Mouse (Mus musculus) neural tube, embryonic 13.5 days (tissue): ENCODE data around the gene Ssna1. TPM values are rescaled to one million over a fixed set of nuclear protein-coding genes. Genes with fewer than 3 reads are reported as not detected.
A peak's percentile ranks its signal among the peaks of the same experiment; 100 is the strongest.

Experiments
- ATAC-seq: fragments of 200-750 bp; cut with Nextera tagmentation; 2 replicates; pipeline ENCODE4 v1.8.0; 2017; ENCODE audit warnings: low read depth, mild to moderate bottlenecking, moderate TSS enrichment, moderate library complexity
- H3K27ac ChIP-seq: fragments of 300-500 bp; sonication (generic); replicated peaks from 2 replicates; pipeline ENCODE4 v1.5.1; 2015; ENCODE audit warnings: moderate library complexity, mild to moderate bottlenecking, inconsistent platforms
- H3K27me3 ChIP-seq: fragments of 300-500 bp; sonication (generic); 2 replicates; pipeline ENCODE4 v1.6.1; 2015; ENCODE audit warnings: mild to moderate bottlenecking, inconsistent platforms
- H3K36me3 ChIP-seq: fragments of 300-500 bp; sonication (generic); 2 replicates; pipeline ENCODE4 v1.6.1; 2015; ENCODE audit warnings: mild to moderate bottlenecking, inconsistent platforms
- H3K4me1 ChIP-seq: fragments of 300-500 bp; sonication (generic); replicated peaks from 2 replicates; pipeline ENCODE4 v1.6.1; 2015; ENCODE audit warnings: inconsistent platforms
- H3K4me2 ChIP-seq: fragments of 300-500 bp; sonication (generic); 2 replicates; pipeline ENCODE4 v1.6.1; 2015; ENCODE audit warnings: inconsistent platforms, mild to moderate bottlenecking, moderate library complexity
- H3K4me3 ChIP-seq: fragments of 300-500 bp; sonication (generic); 2 replicates; pipeline ENCODE4 v1.5.1; 2015; ENCODE audit warnings: mild to moderate bottlenecking, inconsistent platforms
- H3K9ac ChIP-seq: fragments of 300-500 bp; sonication (generic); 2 replicates; pipeline ENCODE4 v1.6.1; 2015; ENCODE audit warnings: moderate library complexity, mild to moderate bottlenecking, inconsistent platforms
- H3K9me3 ChIP-seq: fragments of 300-500 bp; sonication (generic); 2 replicates; pipeline ENCODE4 v1.6.1; 2016; ENCODE audit warnings: inconsistent platforms
- WGBS: fragments of 180-500 bp; shearing (Covaris S2); methylation state at CpG from one replicate; pipeline ENCODE4 v1.1.7; 2015; 5-methylcytosine and 5-hydroxymethylcytosine counted together
- polyA plus RNA-seq: library from polyadenylated mRNA; unstranded; fragments of >200 nt; fragmentation: Nextera tagmentation; extraction: Ambion mirVana; gene quantifications from 2 replicates; pipeline ENCODE4 v1.2.1, GENCODE M21; 2015

The Ssna1 gene
- polyA plus RNA-seq, 1 experiment from 2014 or later: 206 TPM

GRCm38 (mm10) chr2:25224766-25225752 is 47.2 kb downstream of the Ssna1 start:
- WGBS: 2% methylated on average over 41 of the region's 41 CpGs
- peak; percentile 97 for ATAC-seq

GRCm38 (mm10) chr2:25224492-25224765 is 47.8 kb downstream of the Ssna1 start, which contains the start of gene Tubb4b:
Tubb4b (minus strand) TSS chr2:25224702.
- H3K27ac ChIP-seq: peak within 1 kb of the TSS; percentile 97
- under 1% methylated on average over 17 of the region's 17 CpGs for WGBS

More at GRCm38 (mm10) chr2:25224766-25225752, 47.2 kb downstream of the Ssna1 start:
- Histone ChIP-seq H3K27ac (peak overlapping the region; percentile 97), H3K4me1 (peaks cover 30% of the 10 kb centered on the region), H3K36me3 (peaks cover 14% of the 10 kb centered on the region), H3K9me3 (no peaks in the 10 kb centered on the region), H3K27me3 (no peaks in the 10 kb centered on the region), H3K4me2 (peak overlapping the region; percentile 55), H3K9ac (peak overlapping the region; percentile 74), H3K4me3 (peak overlapping the region; percentile 50)

GRCm38 (mm10) chr2:25223681-25224491 is 48.4 kb downstream of the Ssna1 start:
- peaks cover 14% of the 10 kb centered on the region for H3K36me3 ChIP-seq
- peaks cover 27% of the 10 kb centered on the region for H3K4me1 ChIP-seq
- H3K4me2 ChIP-seq: peak overlapping the region; percentile 96
- H3K27ac ChIP-seq: peak overlapping the region; percentile 95
- 3% methylated on average over 51 of the region's 53 CpGs for WGBS
- H3K27me3 ChIP-seq: no peaks in the 10 kb centered on the region
- peak overlapping the region; percentile 91 for H3K9ac ChIP-seq
- H3K4me3 ChIP-seq: peak overlapping the region; percentile 94
- peak; percentile 29 for ATAC-seq
- no peaks in the 10 kb centered on the region for H3K9me3 ChIP-seq

More at GRCm38 (mm10) chr2:25224492-25224765, 47.8 kb downstream of the Ssna1 start, which contains the start of gene Tubb4b:
- peaks cover 14% of the 10 kb centered on the region for H3K36me3 ChIP-seq
- peak within 1 kb of the TSS; percentile 91 for H3K9ac ChIP-seq
- peak within 1 kb of the TSS; percentile 96 for H3K4me2 ChIP-seq
- peaks cover 30% of the 10 kb centered on the region for H3K4me1 ChIP-seq
- H3K4me3 ChIP-seq: peak within 1 kb of the TSS; percentile 94
- H3K27me3 ChIP-seq: no peaks in the 10 kb centered on the region
- H3K9me3 ChIP-seq: no peaks in the 10 kb centered on the region
- ATAC-seq: no peak

- H3K4me1 ChIP-seq: peaks cover 20% of the 10 kb centered on the region
- 70% methylated on average over 5 of the region's 5 CpGs for WGBS
- no peak overlapping the region for H3K4me2 ChIP-seq
These were observed 50.9 kb downstream of the Ssna1 start for GRCm38 (mm10) chr2:25221331-25221772.

More at GRCm38 (mm10) chr2:25221331-25221772, 50.9 kb downstream of the Ssna1 start:
- no peak for ATAC-seq
- peaks cover 14% of the 10 kb centered on the region for H3K36me3 ChIP-seq
- no peak overlapping the region for H3K9ac ChIP-seq
- H3K27ac ChIP-seq: no peak overlapping the region
- H3K4me3 ChIP-seq: no peak overlapping the region
- H3K9me3 ChIP-seq: no peaks in the 10 kb centered on the region
- H3K27me3 ChIP-seq: no peaks in the 10 kb centered on the region

Other genes with a start within 250 kb of the Ssna1 start
- 125 and 134 TPM in 2 replicates for gene Nsmf, start 218.1 kb downstream of the Ssna1 start, polyA plus RNA-seq
- not detected in 2 replicates for gene Entpd8, start 192.1 kb downstream of the Ssna1 start, polyA plus RNA-seq
- gene Noxa1, start 177.3 kb downstream of the Ssna1 start, polyA plus RNA-seq: not detected in 2 replicates
- gene Nrarp, start 91.7 kb downstream of the Ssna1 start, polyA plus RNA-seq: 25.5 and 27.9 TPM in 2 replicates
- gene Tor4a, start 75.6 kb downstream of the Ssna1 start, polyA plus RNA-seq: 1.2 and 1.4 TPM in 2 replicates
- gene Nelfb, start 60.9 kb downstream of the Ssna1 start, polyA plus RNA-seq: 95.1 and 99.9 TPM in 2 replicates
- gene Stpg3, start 57.8 kb downstream of the Ssna1 start, polyA plus RNA-seq: 0.15 TPM in 1 of 2 replicates, not detected in the other
- gene Fam166a, start 53.7 kb downstream of the Ssna1 start, polyA plus RNA-seq: 0.89 TPM in 1 of 2 replicates, not detected in the other
- gene Tubb4b, start 47.7 kb downstream of the Ssna1 start, polyA plus RNA-seq: 361 and 388 TPM in 2 replicates
- not detected in 2 replicates for gene Slc34a3, start 38.1 kb downstream of the Ssna1 start, polyA plus RNA-seq
- not detected in 2 replicates for gene Rnf224, start 35.7 kb downstream of the Ssna1 start, polyA plus RNA-seq
- gene Rnf208, start 30.2 kb downstream of the Ssna1 start, polyA plus RNA-seq: 83.0 and 91.6 TPM in 2 replicates
- 0.22 TPM in 1 of 2 replicates, not detected in the other for gene Cysrt1, start 30.0 kb downstream of the Ssna1 start, polyA plus RNA-seq
- gene AL732309.1, start 25.6 kb downstream of the Ssna1 start, polyA plus RNA-seq: 5.3 and 5.4 TPM in 2 replicates
- gene Tmem203, start 17.0 kb downstream of the Ssna1 start, polyA plus RNA-seq: 18.8 and 21.5 TPM in 2 replicates
- gene Tprn, start 9.8 kb downstream of the Ssna1 start, polyA plus RNA-seq: 13.3 and 14.6 TPM in 2 replicates
- 128 and 131 TPM in 2 replicates for gene Anapc2, start within 50 bp of the Ssna1 start, polyA plus RNA-seq
- not detected in 2 replicates for gene Tmem210, start 15.7 kb upstream of the Ssna1 start, polyA plus RNA-seq
- gene Lrrc26, start 17.5 kb upstream of the Ssna1 start, polyA plus RNA-seq: not detected in 2 replicates
- 27.1 and 30.2 TPM in 2 replicates for gene Grin1, start 46.7 kb upstream of the Ssna1 start, polyA plus RNA-seq
- gene Man1b1, start 59.9 kb upstream of the Ssna1 start, polyA plus RNA-seq: 55.4 and 73.6 TPM in 2 replicates
- gene Dpp7, start 83.9 kb upstream of the Ssna1 start, polyA plus RNA-seq: 26.4 and 27.5 TPM in 2 replicates
- 6.0 and 8.5 TPM in 2 replicates for gene Uap1l1, start 93.2 kb upstream of the Ssna1 start, polyA plus RNA-seq
- 9.9 and 11.3 TPM in 2 replicates for gene Sapcd2, start 99.9 kb upstream of the Ssna1 start, polyA plus RNA-seq
- 11.0 and 14.8 TPM in 2 replicates for gene Entpd2, start 123.4 kb upstream of the Ssna1 start, polyA plus RNA-seq
- gene Npdc1, start 126.9 kb upstream of the Ssna1 start, polyA plus RNA-seq: 359 and 403 TPM in 2 replicates
- gene Fut7, start 150.8 kb upstream of the Ssna1 start, polyA plus RNA-seq: 0.18 TPM in 1 of 2 replicates, not detected in the other
- 9.8 and 10.2 TPM in 2 replicates for gene Abca2, start 156.3 kb upstream of the Ssna1 start, polyA plus RNA-seq
- 2.8 and 3.2 TPM in 2 replicates for gene Clic3, start 184.4 kb upstream of the Ssna1 start, polyA plus RNA-seq
- gene Paxx, start 188.7 kb upstream of the Ssna1 start, polyA plus RNA-seq: 85.1 and 97.1 TPM in 2 replicates
- 19.7 and 19.9 TPM in 2 replicates for gene Ptgds, start 197.6 kb upstream of the Ssna1 start, polyA plus RNA-seq
- not detected in 2 replicates for gene Lcn12, start 221.5 kb upstream of the Ssna1 start, polyA plus RNA-seq
- 124 and 129 TPM in 2 replicates for gene Fbxw5, start 228.3 kb upstream of the Ssna1 start, polyA plus RNA-seq
- gene C8g, start 229.3 kb upstream of the Ssna1 start, polyA plus RNA-seq: 5.7 and 8.0 TPM in 2 replicates